Mouse (Mus musculus): Measurements from ENCODE around the gene Btbd3. TPM values are rescaled to one million over a fixed set of nuclear protein-coding genes. Genes with fewer than 3 reads are reported as not detected.

Btbd3 gene
- polyA plus RNA-seq (2012): not detected in 2 replicates

GRCm38 (mm10) chr2:138256411-138256810 is at the start of gene Btbd3:
Gene Btbd3 (plus strand): TSS chr2:138256565.
- no peak for TF ChIP-seq GATA1 (IDR thresholded peaks at IDR 0.05; ENCODE audit: low read length)

- no peak for TF ChIP-seq GATA1 (IDR thresholded peaks at IDR 0.05; ENCODE audit: low read length)
These were observed 40.8 kb upstream of the Btbd3 start for GRCm38 (mm10) chr2:138215561-138215960.

GRCm38 (mm10) chr2:138220269-138220668 is 36.1 kb upstream of the Btbd3 start:
- TF ChIP-seq GATA1 (IDR thresholded peaks at IDR 0.05; ENCODE audit: low read length): no peak

GRCm38 (mm10) chr2:138232247-138232646 is 24.1 kb upstream of the Btbd3 start:
- no peak for TF ChIP-seq GATA1 (IDR thresholded peaks at IDR 0.05; ENCODE audit: low read length)

GRCm38 (mm10) chr2:138236149-138236548 is 20.2 kb upstream of the Btbd3 start:
- TF ChIP-seq GATA1 (IDR thresholded peaks at IDR 0.05; ENCODE audit: low read length): no peak

- TF ChIP-seq GATA1 (IDR thresholded peaks at IDR 0.05; ENCODE audit: low read length): no peak
These were observed 13.9 kb upstream of the Btbd3 start for GRCm38 (mm10) chr2:138242452-138242851.

GRCm38 (mm10) chr2:138245631-138246289 is 10.6 kb upstream of the Btbd3 start:
- no peak for TF ChIP-seq GATA1 (IDR thresholded peaks at IDR 0.05; ENCODE audit: low read length)

- TF ChIP-seq GATA1 (IDR thresholded peaks at IDR 0.05; ENCODE audit: low read length): no peak
These were observed 8.4 kb upstream of the Btbd3 start for GRCm38 (mm10) chr2:138247986-138248385.

GRCm38 (mm10) chr2:138256851-138257471 is 596 bp downstream of the Btbd3 start:
- no peak for TF ChIP-seq GATA1 (IDR thresholded peaks at IDR 0.05; ENCODE audit: low read length)

GRCm38 (mm10) chr2:138257692-138258315 is 1.4 kb downstream of the Btbd3 start:
- no peak for TF ChIP-seq GATA1 (IDR thresholded peaks at IDR 0.05; ENCODE audit: low read length)

GRCm38 (mm10) chr2:138261140-138261539 is 4.8 kb downstream of the Btbd3 start:
- TF ChIP-seq GATA1 (IDR thresholded peaks at IDR 0.05; ENCODE audit: low read length): no peak

- no peak for TF ChIP-seq GATA1 (IDR thresholded peaks at IDR 0.05; ENCODE audit: low read length)
These were observed 6.5 kb downstream of the Btbd3 start for GRCm38 (mm10) chr2:138262885-138263284.

GRCm38 (mm10) chr2:138265356-138266005 is 9.1 kb downstream of the Btbd3 start:
- TF ChIP-seq GATA1 (IDR thresholded peaks at IDR 0.05; ENCODE audit: low read length): no peak

- TF ChIP-seq GATA1 (IDR thresholded peaks at IDR 0.05; ENCODE audit: low read length): no peak
These were observed 10.3 kb downstream of the Btbd3 start for GRCm38 (mm10) chr2:138266679-138267078.

- no peak for TF ChIP-seq GATA1 (IDR thresholded peaks at IDR 0.05; ENCODE audit: low read length)
These were observed 11.6 kb downstream of the Btbd3 start for GRCm38 (mm10) chr2:138267852-138268513.

- TF ChIP-seq GATA1 (IDR thresholded peaks at IDR 0.05; ENCODE audit: low read length): no peak
These were observed 13.0 kb downstream of the Btbd3 start for GRCm38 (mm10) chr2:138269330-138269729.
